Mouse (Mus musculus): ENCODE results near the gene Tfe3. TPM values are rescaled to one million over a fixed set of nuclear protein-coding genes. Genes with fewer than 3 reads are reported as not detected.
"Not testable (repeated sequence)": the region's sequence is repeated elsewhere in the genome, so short reads cannot be mapped to it uniquely, and the experiment has no call there.

Gene Tfe3
- polyA plus RNA-seq, 1 experiment from 2014 or later: 27.9 TPM

DNA sequence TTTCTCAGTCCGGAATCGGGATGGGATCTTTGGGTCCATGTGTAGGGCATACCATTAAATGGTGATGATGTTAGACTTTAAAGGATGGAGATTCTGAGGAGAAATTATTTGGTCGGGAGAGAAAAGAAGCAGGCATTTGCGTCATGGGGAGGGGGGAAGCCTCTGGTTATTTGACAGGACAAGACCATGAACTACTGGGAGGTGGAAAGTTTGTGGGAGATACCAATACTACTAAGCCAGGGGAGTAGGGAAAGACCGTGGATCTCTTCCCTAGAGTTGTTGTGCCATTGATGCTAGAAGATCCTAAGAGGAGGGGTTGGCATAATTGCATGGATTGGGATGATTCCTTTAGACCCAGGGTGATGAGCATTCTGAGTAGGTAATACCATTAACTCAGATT, 27.9 kb downstream of the Tfe3 start:
- Histone ChIP-seq H3K27me3 (ENCODE audit: low read depth, poor library complexity, severe bottlenecking) (no peaks in the 10 kb centered on the region), H3K9me3 (replicated peaks) (no peaks in the 10 kb centered on the region), H3K27ac (replicated peaks) (peak overlapping the region; percentile 87), H3K4me1 (peaks cover 5% of the 10 kb centered on the region), H3K36me3 (peaks cover 4% of the 10 kb centered on the region; the same call in 1 of the 2 replicates), H3K4me3 (peak overlapping the region; percentile 62)
- 30% methylated on average over 5 of the region's 5 CpGs for WGBS
- DNase-seq (ENCODE audit: low spot score): no peak

- no peaks in the 10 kb centered on the region for H3K27me3 ChIP-seq (ENCODE audit: low read depth, poor library complexity, severe bottlenecking)
- DNase-seq (ENCODE audit: low spot score): no peak
- WGBS: 51% methylated on average over 3 of the region's 3 CpGs
- peaks cover 5% of the 10 kb centered on the region for H3K4me1 ChIP-seq
- no peaks in the 10 kb centered on the region for H3K9me3 ChIP-seq (replicated peaks)
- no peak overlapping the region for H3K4me3 ChIP-seq
- H3K27ac ChIP-seq (replicated peaks): no peak overlapping the region
- peaks cover 4% of the 10 kb centered on the region; the same call in 1 of the 2 replicates for H3K36me3 ChIP-seq
Measured at GRCm38 (mm10) chrX:7793361-7793760, 31.0 kb downstream of the Tfe3 start.

DNA sequence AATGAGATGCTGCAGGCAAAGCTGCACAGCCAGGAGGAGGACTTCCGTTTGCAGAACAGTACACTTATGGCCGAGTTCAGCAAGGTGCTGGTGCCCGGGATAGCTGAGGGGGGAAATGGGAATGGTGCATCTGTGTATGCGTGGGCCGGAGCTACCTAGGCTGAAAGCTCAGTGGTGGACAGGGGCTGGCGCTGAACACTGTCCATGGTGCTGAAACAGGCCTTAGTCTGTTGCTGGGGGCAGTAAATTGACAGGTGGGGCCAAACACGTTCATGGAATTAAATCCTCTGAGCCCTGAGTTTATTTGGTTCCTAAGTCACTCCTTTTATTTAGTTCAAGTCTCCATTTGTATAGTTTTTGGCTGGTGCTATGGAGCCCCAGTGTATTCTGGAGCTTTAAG, 32.7 kb downstream of the Tfe3 start:
- H3K27ac ChIP-seq (replicated peaks): no peak overlapping the region
- H3K27me3 ChIP-seq (ENCODE audit: low read depth, poor library complexity, severe bottlenecking): no peaks in the 10 kb centered on the region
- DNase-seq (ENCODE audit: low spot score): no peak
- H3K36me3 ChIP-seq: peaks cover 16% of the 10 kb centered on the region
- H3K4me3 ChIP-seq: no peak overlapping the region
- H3K4me1 ChIP-seq: peaks cover 5% of the 10 kb centered on the region
- 40% methylated on average over 7 of the region's 7 CpGs for WGBS
- H3K9me3 ChIP-seq (replicated peaks): no peaks in the 10 kb centered on the region

GRCm38 (mm10) chrX:7797327-7797726, 35.0 kb downstream of the Tfe3 start:
- no peak for DNase-seq (ENCODE audit: low spot score)
- Histone ChIP-seq H3K36me3 (peaks cover 36% of the 10 kb centered on the region), H3K4me1 (no peaks in the 10 kb centered on the region), H3K9me3 (replicated peaks) (no peaks in the 10 kb centered on the region), H3K27me3 (ENCODE audit: low read depth, poor library complexity, severe bottlenecking) (no peaks in the 10 kb centered on the region), H3K27ac (replicated peaks) (no peak overlapping the region), H3K4me3 (no peak overlapping the region)
- 93% methylated on average over 3 of the region's 3 CpGs for WGBS

- not testable (repeated sequence) for H3K9me3 ChIP-seq (replicated peaks); H3K27me3 ChIP-seq (ENCODE audit: low read depth, poor library complexity, severe bottlenecking); H3K4me1 ChIP-seq; DNase-seq (ENCODE audit: low spot score); H3K4me3 ChIP-seq; H3K27ac ChIP-seq (replicated peaks)
- peaks cover 68% of the 10 kb centered on the region for H3K36me3 ChIP-seq
- 79% methylated on average over 2 of the region's 2 CpGs for WGBS
Measured at GRCm38 (mm10) chrX:7802157-7802556, 39.8 kb downstream of the Tfe3 start.

DNA sequence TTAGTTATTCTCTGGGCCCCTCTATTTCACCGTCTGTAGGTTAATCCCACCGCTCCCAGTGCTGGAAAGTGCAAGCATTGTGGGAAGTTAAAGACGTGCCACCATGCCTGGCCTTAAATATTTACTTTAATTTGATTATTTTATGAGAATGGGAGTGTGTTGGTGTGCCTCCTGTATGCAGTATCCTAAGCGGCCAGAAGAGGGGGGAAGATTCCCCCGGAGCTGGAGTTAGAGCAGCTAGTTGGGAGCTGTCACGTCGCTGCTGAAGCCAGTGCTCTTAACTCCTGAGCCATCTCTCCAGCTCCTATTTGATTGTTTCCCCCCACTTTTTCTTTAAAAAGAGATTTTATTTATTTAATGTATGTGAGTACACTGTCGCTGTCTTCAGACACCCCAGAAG, 52.7 kb downstream of the Tfe3 start:
- H3K27me3 ChIP-seq (ENCODE audit: low read depth, poor library complexity, severe bottlenecking); H3K27ac ChIP-seq (replicated peaks); H3K4me1 ChIP-seq; H3K4me3 ChIP-seq: not testable (repeated sequence)
- Histone ChIP-seq H3K9me3 (replicated peaks) (peaks cover 12% of the 10 kb centered on the region; the same call in 1 of the 2 replicates), H3K36me3 (peaks cover 86% of the 10 kb centered on the region)
- 58% methylated on average over 8 of the region's 8 CpGs for WGBS
- DNase-seq (ENCODE audit: low spot score): peak; percentile 17

DNA sequence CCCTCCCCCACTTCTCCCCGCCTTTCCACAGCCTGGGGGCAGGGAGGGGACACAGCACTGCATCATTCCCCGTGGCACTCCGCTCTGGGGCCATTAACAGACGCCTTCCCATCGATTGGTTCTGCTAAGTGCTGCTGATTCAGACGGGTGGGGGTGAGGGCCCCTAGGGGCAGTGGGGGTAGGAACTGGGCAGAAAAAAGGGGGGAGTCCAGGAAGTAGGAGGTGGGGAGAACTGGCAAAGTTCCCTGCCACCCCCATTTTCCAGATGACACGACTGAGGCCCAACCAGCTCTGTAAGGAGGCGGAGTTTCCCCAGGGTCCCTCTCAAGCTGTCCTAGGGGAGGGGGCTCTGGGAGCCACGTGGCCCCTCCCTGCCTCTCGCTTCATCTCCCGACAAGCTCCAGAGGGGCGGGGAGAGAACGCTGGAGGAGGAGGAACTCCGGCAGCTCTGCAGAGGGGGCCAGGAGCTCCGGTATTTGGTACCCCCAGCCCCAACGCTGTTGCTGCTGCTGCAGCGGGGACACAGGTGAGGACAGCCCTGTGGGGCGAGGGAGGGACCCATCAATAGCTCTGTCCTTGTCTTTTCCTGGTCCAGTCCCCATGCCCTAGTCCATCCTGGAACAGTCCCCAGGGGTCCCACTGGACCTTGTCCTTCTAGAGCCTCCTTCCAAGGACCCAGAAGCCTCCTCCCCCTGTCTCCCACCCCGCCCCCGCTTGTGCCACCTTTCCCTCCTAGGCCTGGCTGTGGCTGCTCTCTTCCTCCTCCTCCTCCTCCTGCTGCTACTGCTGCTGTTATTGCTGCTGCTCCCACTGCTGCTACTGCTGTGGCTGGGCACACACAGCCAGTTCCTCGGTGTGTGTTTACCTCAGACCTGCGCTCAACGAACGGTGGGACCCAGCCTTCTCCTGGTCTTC, 59.8 kb downstream of the Tfe3 start, which contains the start of gene Kcnd1:
Gene Kcnd1 (plus strand): TSS at position 425 of the 915 bp plus-strand sequence.
- Histone ChIP-seq H3K4me3 (peak within 1 kb of the TSS; percentile 45), H3K27me3 (ENCODE audit: low read depth, poor library complexity, severe bottlenecking) (no peaks in the 10 kb centered on the region), H3K9me3 (replicated peaks) (peaks cover 27% of the 10 kb centered on the region), H3K27ac (replicated peaks) (no peak within 1 kb of the TSS), H3K4me1 (peaks cover 12% of the 10 kb centered on the region), H3K36me3 (peaks cover 28% of the 10 kb centered on the region)
- no peak for DNase-seq (ENCODE audit: low spot score)
- WGBS: 21% methylated on average over 22 of the region's 24 CpGs

MicroRNAs encoded within 50 kb of the gene (microRNA counts, 519-probe panel; counts per million panel counts)
- microRNA mmu-miR-1198: 5,592 counts per million, percentile 40 among the panel's probes with 10 or more counts

Small RNAs within 50 kb of the gene (microRNA-seq; reads per million reads assigned to microRNA genes)
- gene Mir1198: 19.1 reads per million, percentile 30 among the genes with 10 or more reads in this experiment

Other genes with a start within 250 kb of the Tfe3 start
- gene Foxp3, start 188.9 kb upstream of the Tfe3 start, polyA plus RNA-seq (2016; fragmentation: Nextera tagmentation; extraction: Ambion mirVana): 0.21 and 0.51 TPM in 2 replicates
- gene Ppp1r3f, start 188.3 kb upstream of the Tfe3 start, polyA plus RNA-seq (2016; fragmentation: Nextera tagmentation; extraction: Ambion mirVana): 2.1 and 2.8 TPM in 2 replicates
- 34.3 and 36.4 TPM in 2 replicates for gene Ccdc22, start 157.0 kb upstream of the Tfe3 start, polyA plus RNA-seq (2016; fragmentation: Nextera tagmentation; extraction: Ambion mirVana)
- gene Cacna1f, start 155.5 kb upstream of the Tfe3 start, polyA plus RNA-seq (2016; fragmentation: Nextera tagmentation; extraction: Ambion mirVana): not detected in 2 replicates
- gene Syp, start 124.1 kb upstream of the Tfe3 start, polyA plus RNA-seq (2016; fragmentation: Nextera tagmentation; extraction: Ambion mirVana): 12.0 and 21.7 TPM in 2 replicates
- 2.8 and 3.4 TPM in 2 replicates for gene Prickle3, start 105.3 kb upstream of the Tfe3 start, polyA plus RNA-seq (2016; fragmentation: Nextera tagmentation; extraction: Ambion mirVana)
- gene Plp2, start 91.2 kb upstream of the Tfe3 start, polyA plus RNA-seq (2016; fragmentation: Nextera tagmentation; extraction: Ambion mirVana): 41.4 and 42.9 TPM in 2 replicates
- 0.10 TPM in 1 of 2 replicates, not detected in the other for gene Magix, start 81.3 kb upstream of the Tfe3 start, polyA plus RNA-seq (2016; fragmentation: Nextera tagmentation; extraction: Ambion mirVana)
- 40.2 and 44.5 TPM in 2 replicates for gene Gpkow, start 65.4 kb upstream of the Tfe3 start, polyA plus RNA-seq (2016; fragmentation: Nextera tagmentation; extraction: Ambion mirVana)
- gene Wdr45, start 48.2 kb upstream of the Tfe3 start, polyA plus RNA-seq (2016; fragmentation: Nextera tagmentation; extraction: Ambion mirVana): 16.7 and 23.2 TPM in 2 replicates
- gene Gm45208, start 40.3 kb upstream of the Tfe3 start, polyA plus RNA-seq (2016; fragmentation: Nextera tagmentation; extraction: Ambion mirVana): 0.36 and 0.50 TPM in 2 replicates
- gene Praf2, start 34.1 kb upstream of the Tfe3 start, polyA plus RNA-seq (2016; fragmentation: Nextera tagmentation; extraction: Ambion mirVana): 85.9 and 90.5 TPM in 2 replicates
- gene Ccdc120, start 11.7 kb upstream of the Tfe3 start, polyA plus RNA-seq (2016; fragmentation: Nextera tagmentation; extraction: Ambion mirVana): 17.0 and 17.6 TPM in 2 replicates
- 47.3 and 58.8 TPM in 2 replicates for gene Gripap1, start 27.2 kb downstream of the Tfe3 start, polyA plus RNA-seq (2016; fragmentation: Nextera tagmentation; extraction: Ambion mirVana)
- gene Kcnd1, start 59.7 kb downstream of the Tfe3 start, polyA plus RNA-seq (2016; fragmentation: Nextera tagmentation; extraction: Ambion mirVana): 0.59 and 1.1 TPM in 2 replicates
- gene Otud5, start 78.8 kb downstream of the Tfe3 start, polyA plus RNA-seq (2016; fragmentation: Nextera tagmentation; extraction: Ambion mirVana): 40.7 and 45.1 TPM in 2 replicates
- 14.0 and 16.5 TPM in 2 replicates for gene Pim2, start 115.7 kb downstream of the Tfe3 start, polyA plus RNA-seq (2016; fragmentation: Nextera tagmentation; extraction: Ambion mirVana)
- 28.3 and 31.4 TPM in 2 replicates for gene Slc35a2, start 121.5 kb downstream of the Tfe3 start, polyA plus RNA-seq (2016; fragmentation: Nextera tagmentation; extraction: Ambion mirVana)
- gene Pqbp1, start 136.7 kb downstream of the Tfe3 start, polyA plus RNA-seq (2016; fragmentation: Nextera tagmentation; extraction: Ambion mirVana): 132 and 146 TPM in 2 replicates
- 193 and 203 TPM in 2 replicates for gene Timm17b, start 136.8 kb downstream of the Tfe3 start, polyA plus RNA-seq (2016; fragmentation: Nextera tagmentation; extraction: Ambion mirVana)
- not detected in 2 replicates for gene Gm10491, start 145.3 kb downstream of the Tfe3 start, polyA plus RNA-seq (2016; fragmentation: Nextera tagmentation; extraction: Ambion mirVana)
- gene Gm10490, start 147.0 kb downstream of the Tfe3 start, polyA plus RNA-seq (2016; fragmentation: Nextera tagmentation; extraction: Ambion mirVana): not detected in 2 replicates
- 13.3 and 26.7 TPM in 2 replicates for gene Pcsk1n, start 157.3 kb downstream of the Tfe3 start, polyA plus RNA-seq (2016; fragmentation: Nextera tagmentation; extraction: Ambion mirVana)
- 0.19 TPM in 1 of 2 replicates, not detected in the other for gene Eras, start 166.0 kb downstream of the Tfe3 start, polyA plus RNA-seq (2016; fragmentation: Nextera tagmentation; extraction: Ambion mirVana)
- gene Hdac6, start 185.3 kb downstream of the Tfe3 start, polyA plus RNA-seq (2016; fragmentation: Nextera tagmentation; extraction: Ambion mirVana): 71.7 and 85.0 TPM in 2 replicates
- 5.4 and 7.8 TPM in 2 replicates for gene Gata1, start 215.5 kb downstream of the Tfe3 start, polyA plus RNA-seq (2016; fragmentation: Nextera tagmentation; extraction: Ambion mirVana)